Mouse (Mus musculus) liver, adult 2 months (tissue): ENCODE measurements around the gene Tcam1.

Source experiments
- CTCF ChIP-seq: fragments of 200-500 bp; IDR thresholded peaks from 2 replicates; pipeline ENCODE4 v1.5.1; 2011; ENCODE audit warnings: low read depth, low read length, control low read depth
- POLR2A ChIP-seq: fragments of 200-500 bp; IDR thresholded peaks from 2 replicates; pipeline ENCODE4 v1.6.1; 2011; ENCODE audit warnings: low read length, control low read depth; ENCODE audit not compliant: insufficient read depth; ENCODE audit errors: extremely low read depth

DNA sequence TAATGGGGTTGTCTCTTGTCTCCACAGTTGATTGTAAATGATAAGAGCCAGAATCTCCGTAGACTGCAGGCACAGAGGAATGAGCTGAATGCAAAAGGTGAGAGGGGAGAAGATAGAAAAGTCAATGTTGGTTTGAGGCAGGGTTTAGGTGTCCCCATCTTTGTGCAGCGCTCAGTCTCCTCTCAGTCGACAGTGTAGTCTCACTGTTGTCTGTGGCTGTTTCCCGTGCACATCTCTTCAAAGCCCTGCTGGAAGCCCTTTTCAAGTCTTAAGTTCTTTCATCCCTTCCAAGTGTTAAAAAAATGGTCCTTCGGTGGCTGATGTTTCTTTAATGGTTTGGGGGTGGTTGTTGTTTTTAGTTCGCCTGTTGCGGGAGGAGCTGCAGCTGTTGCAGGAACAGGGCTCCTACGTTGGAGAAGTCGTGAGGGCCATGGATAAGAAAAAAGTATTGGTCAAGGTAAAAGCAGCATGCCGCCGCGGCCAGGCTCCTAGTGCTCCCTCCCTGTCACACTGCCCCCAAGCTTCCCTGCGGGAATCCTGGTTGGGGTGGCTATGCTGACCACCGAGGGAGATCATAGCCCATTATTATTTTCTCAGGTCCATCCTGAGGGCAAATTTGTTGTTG lies 15.5 kb upstream of the Tcam1 start:
- TF ChIP-seq CTCF (no peak), POLR2A (no peak)
